Mouse (Mus musculus) ES-Bruce4 (cell line): Measurements from ENCODE around the gene Chrnb1. TPM values are rescaled to one million over a fixed set of nuclear protein-coding genes. Genes with fewer than 3 reads are reported as not detected.
A peak's percentile ranks its signal among the peaks of the same experiment; 100 is the strongest.

Source experiments
- H3K27ac ChIP-seq: 2 replicates; pipeline ENCODE4 v1.5.1; 2012; ENCODE audit warnings: low read length, inconsistent platforms; ENCODE audit not compliant: insufficient read depth
- H3K27me3 ChIP-seq: 2 replicates; pipeline ENCODE4 v1.6.1; 2012; ENCODE audit warnings: mild to moderate bottlenecking, low read length, inconsistent platforms; ENCODE audit not compliant: control insufficient read depth, poor library complexity, insufficient read depth, severe bottlenecking
- H3K36me3 ChIP-seq: 2 replicates; pipeline ENCODE4 v1.6.1; 2012; ENCODE audit warnings: inconsistent platforms, mild to moderate bottlenecking, low read length, moderate library complexity; ENCODE audit not compliant: control insufficient read depth, poor library complexity, insufficient read depth, severe bottlenecking
- H3K4me1 ChIP-seq: one replicate; pipeline ENCODE4 v1.8.1; 2011; ENCODE audit warnings: low read length; ENCODE audit not compliant: control insufficient read depth, insufficient read depth
- H3K4me3 ChIP-seq: 2 replicates; pipeline ENCODE4 v1.5.1; 2011; ENCODE audit warnings: low read depth, mild to moderate bottlenecking, low read length
- H3K9ac ChIP-seq: 2 replicates; pipeline ENCODE4 v1.6.1; 2012; ENCODE audit warnings: low read depth, mild to moderate bottlenecking, inconsistent platforms; ENCODE audit not compliant: poor library complexity, severe bottlenecking
- H3K9me3 ChIP-seq: replicated peaks from 2 replicates; pipeline ENCODE4 v1.6.1; 2012; ENCODE audit warnings: mild to moderate bottlenecking, low read length, inconsistent platforms; ENCODE audit not compliant: control insufficient read depth, poor library complexity, insufficient read depth, severe bottlenecking
- CTCF ChIP-seq: IDR thresholded peaks from one replicate; pipeline ENCODE4 v1.8.1; 2011; ENCODE audit warnings: low read depth, low read length
- EP300 ChIP-seq: IDR thresholded peaks from 2 replicates; pipeline ENCODE4 v1.6.1; 2011; ENCODE audit warnings: low read depth, low read length; ENCODE audit not compliant: insufficient read depth
- POLR2A ChIP-seq: IDR thresholded peaks from one replicate; pipeline ENCODE4 v1.8.1; 2011; ENCODE audit warnings: low read length; ENCODE audit not compliant: insufficient read depth
- polyA plus RNA-seq: library from polyadenylated mRNA; stranded (reverse); fragments of >200 nt; gene quantifications from 2 replicates; pipeline ENCODE4 v1.2.4, GENCODE M21; 2011; ENCODE audit warnings: low read depth; ENCODE audit not compliant: missing spikeins, insufficient read depth, insufficient read length

Gene Chrnb1
- polyA plus RNA-seq, 1 experiment: 12.1 TPM

DNA sequence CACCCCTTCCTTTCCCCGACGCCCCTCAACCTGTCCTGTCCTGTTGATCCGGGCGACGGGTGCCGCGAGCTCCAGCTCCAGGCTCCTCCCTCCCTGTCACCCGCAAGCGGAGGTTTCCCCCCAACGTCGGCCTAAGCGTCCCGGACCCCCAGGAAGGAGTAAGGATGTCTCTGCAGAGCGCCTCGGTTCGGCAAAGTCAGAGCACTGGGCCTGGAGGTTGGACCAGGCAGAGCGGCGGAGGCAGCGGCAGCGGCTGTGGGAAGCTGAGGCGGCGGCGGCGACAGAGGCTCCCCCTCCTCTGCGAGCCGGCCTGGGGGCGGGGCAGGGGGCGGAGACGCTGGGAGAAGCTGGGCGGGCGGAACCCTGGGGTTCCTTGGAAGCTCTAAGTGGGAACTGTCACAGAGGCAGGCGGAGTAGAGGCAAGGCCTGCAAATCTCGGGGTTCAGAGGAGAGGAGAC is 6.9 kb upstream of the Chrnb1 start:
- H3K4me3 ChIP-seq: peak overlapping the region; percentile 91
- H3K36me3 ChIP-seq: no peaks in the 10 kb centered on the region
- H3K27me3 ChIP-seq: peaks cover 12% of the 10 kb centered on the region
- H3K9me3 ChIP-seq: no peaks in the 10 kb centered on the region
- H3K4me1 ChIP-seq: no peaks in the 10 kb centered on the region
- H3K27ac ChIP-seq: no peak overlapping the region
- TF ChIP-seq POLR2A: no peak
- TF ChIP-seq CTCF: no peak
- no peak for TF ChIP-seq EP300
- peak overlapping the region; percentile 75 for H3K9ac ChIP-seq

DNA sequence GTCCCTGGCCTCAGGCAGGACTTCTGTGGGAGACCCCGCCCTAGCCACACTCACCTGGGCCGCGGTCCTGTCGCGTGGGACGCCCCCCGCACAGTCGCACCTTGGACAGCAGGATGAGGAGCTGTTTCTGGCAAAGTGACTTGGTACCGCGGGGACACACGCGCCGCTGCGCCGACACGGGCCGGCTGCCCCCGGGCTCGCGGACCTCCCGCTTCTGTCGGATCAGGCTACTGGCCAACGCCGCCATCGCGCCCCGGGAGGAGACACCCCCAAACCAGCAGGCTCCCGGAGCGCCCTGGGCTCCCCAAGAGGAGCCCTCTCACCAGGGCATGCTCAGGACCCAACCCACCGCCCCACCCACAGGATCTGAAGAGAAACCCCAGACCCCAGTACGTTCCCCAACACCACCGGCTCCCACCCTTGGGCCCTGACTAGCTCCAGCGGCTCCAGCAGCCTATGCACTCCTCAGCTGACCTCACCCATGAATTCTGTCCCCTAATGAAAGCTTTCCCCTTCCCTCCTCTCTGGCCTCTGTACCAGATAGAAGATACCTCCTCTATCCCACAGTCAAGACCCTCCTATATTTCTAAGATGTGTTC is 5.7 kb upstream of the Chrnb1 start, which contains the start of gene Fgf11:
Gene Fgf11 (minus strand): TSS at position 479 of the 599 bp plus-strand sequence.
- peaks cover 12% of the 10 kb centered on the region for H3K27me3 ChIP-seq
- peak within 1 kb of the TSS; percentile 75 for H3K9ac ChIP-seq
- peak within 1 kb of the TSS; percentile 91 for H3K4me3 ChIP-seq
- no peaks in the 10 kb centered on the region for H3K36me3 ChIP-seq
- TF ChIP-seq CTCF (no peak), EP300 (no peak), POLR2A (no peak)
- no peaks in the 10 kb centered on the region for H3K9me3 ChIP-seq
- no peak within 1 kb of the TSS for H3K27ac ChIP-seq
- H3K4me1 ChIP-seq: no peaks in the 10 kb centered on the region

DNA sequence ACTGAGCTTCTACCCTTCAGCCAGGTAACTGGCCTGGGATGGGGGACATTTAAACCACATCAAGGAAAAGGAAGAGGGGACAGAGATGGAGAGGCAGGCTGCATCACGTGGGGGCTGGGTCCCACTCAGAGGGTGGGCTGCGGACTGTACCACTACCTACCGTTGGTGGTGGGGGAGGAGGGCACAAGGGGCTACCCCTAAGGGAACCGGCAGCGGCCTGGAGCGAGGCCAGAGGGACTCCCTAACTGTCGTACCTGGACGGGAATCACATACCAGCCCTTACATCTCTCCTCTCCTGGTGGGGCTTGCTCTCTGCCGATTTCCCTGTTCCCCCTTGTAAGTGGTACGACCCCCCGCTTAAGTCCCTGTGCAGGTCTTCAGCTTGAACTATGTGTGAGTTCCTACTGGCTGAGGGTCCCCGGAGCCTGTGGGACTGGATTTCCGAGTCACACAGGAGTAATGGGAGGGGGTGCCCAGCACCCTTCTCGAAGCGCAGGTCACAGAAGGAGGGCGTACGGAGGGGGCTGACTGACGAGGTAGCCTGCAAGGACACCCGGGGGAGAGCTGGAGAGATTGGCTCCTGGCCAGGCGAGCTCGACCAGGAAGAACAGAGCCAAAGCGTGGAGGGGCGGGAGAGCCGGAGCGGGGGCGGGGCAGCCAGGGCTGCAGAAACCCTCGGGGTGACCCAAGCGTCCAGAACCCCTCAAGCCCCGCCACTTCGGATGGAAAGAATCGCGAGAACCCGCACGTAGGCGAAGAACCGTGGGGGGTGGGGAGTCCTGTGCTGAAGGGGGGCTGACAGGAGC is 4.9 kb upstream of the Chrnb1 start:
- H3K9me3 ChIP-seq: no peaks in the 10 kb centered on the region
- peak overlapping the region; percentile 76 for H3K4me3 ChIP-seq
- H3K4me1 ChIP-seq: no peaks in the 10 kb centered on the region
- no peaks in the 10 kb centered on the region for H3K36me3 ChIP-seq
- H3K27ac ChIP-seq: no peak overlapping the region
- peak overlapping the region; percentile 28 for H3K9ac ChIP-seq
- peaks cover 12% of the 10 kb centered on the region for H3K27me3 ChIP-seq
- TF ChIP-seq EP300 (no peak), POLR2A (no peak), CTCF (no peak)

DNA sequence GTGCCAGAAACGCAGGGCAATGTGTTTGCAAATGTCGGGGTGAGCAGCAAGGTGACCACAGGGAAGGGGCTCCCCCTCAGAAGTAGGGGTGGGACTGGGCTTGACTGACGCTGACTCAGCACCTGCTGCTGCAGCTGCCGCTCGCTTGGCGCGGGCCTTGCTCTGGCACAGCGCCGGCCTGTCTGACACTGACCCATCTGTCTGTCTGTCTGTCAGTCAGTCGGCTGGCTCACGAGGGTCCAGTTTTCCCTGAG is 4.3 kb upstream of the Chrnb1 start:
- Histone ChIP-seq H3K9ac (peak overlapping the region; percentile 28), H3K36me3 (no peaks in the 10 kb centered on the region), H3K9me3 (no peaks in the 10 kb centered on the region), H3K4me1 (no peaks in the 10 kb centered on the region), H3K4me3 (peak overlapping the region; percentile 76), H3K27ac (no peak overlapping the region), H3K27me3 (peaks cover 12% of the 10 kb centered on the region)
- TF ChIP-seq CTCF (no peak), POLR2A (no peak), EP300 (no peak)

DNA sequence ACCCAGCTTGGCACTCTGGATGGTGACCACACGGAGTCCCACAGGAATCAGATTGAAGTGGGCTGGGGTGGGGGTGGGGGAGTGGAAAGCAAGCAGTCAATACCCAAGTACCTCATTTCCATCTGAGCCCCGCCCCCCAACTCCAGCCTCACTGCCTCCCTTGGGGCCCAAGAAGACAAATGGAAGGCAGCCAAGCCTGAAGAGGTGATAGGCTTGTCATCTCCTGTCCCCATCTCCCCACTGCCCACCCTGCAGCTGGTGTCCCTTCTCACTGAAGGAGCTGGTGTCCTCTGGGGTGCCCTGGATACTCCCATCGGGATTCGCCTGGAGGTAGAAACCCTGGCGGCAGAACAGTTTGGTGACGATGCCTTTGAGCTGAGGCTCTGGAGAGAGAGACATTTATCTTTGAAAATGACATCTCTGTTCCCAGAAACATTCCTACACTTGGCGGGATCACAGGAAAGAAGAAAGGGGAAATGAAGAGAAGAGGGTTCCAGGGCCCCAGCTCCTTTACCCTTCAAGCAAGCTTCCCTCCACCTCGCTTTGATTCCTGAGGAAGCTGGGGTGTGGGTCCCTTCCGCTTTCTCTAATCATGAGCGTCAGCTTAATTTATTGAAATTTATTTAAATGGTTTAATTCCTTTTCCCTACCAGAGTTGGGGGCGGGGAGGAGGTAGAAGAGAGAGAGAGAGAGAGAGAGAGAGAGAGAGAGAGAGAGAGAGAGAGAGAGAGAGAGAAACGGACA is 3.8 kb upstream of the Chrnb1 start:
- Histone ChIP-seq H3K4me3 (peak overlapping the region; percentile 76), H3K27ac (no peak overlapping the region), H3K9ac (no peak overlapping the region), H3K4me1 (no peaks in the 10 kb centered on the region), H3K27me3 (peaks cover 12% of the 10 kb centered on the region), H3K36me3 (no peaks in the 10 kb centered on the region), H3K9me3 (no peaks in the 10 kb centered on the region)
- TF ChIP-seq CTCF (no peak), EP300 (0 out of 2 replicates have a peak, but pooled peaks have one; percentile 18), POLR2A (no peak)
